Mouse (Mus musculus): ENCODE results near the gene Zfpm1.

The Zfpm1 gene

GRCm38 (mm10) chr8:122274651-122275391 is 7.1 kb upstream of the Zfpm1 start:
- no peak for DNase-seq (ENCODE audit: low spot score in 2 of 2)

- no peak for DNase-seq (ENCODE audit: low spot score in 2 of 2)
Observed at GRCm38 (mm10) chr8:122276308-122276707, 5.6 kb upstream of the Zfpm1 start.

GRCm38 (mm10) chr8:122277204-122277995 is 4.5 kb upstream of the Zfpm1 start:
- DNase-seq (ENCODE audit: low spot score in 2 of 2) = no peak

GRCm38 (mm10) chr8:122280156-122280555 is 1.8 kb upstream of the Zfpm1 start:
- DNase-seq (ENCODE audit: low spot score in 2 of 2) = no peak

- no peak for DNase-seq (ENCODE audit: low spot score in 2 of 2)
Observed at GRCm38 (mm10) chr8:122280588-122281316, 1.2 kb upstream of the Zfpm1 start.

GRCm38 (mm10) chr8:122281317-122282034 is 465 bp upstream of the Zfpm1 start:
- peak; percentile 100 for DNase-seq (ENCODE audit: low spot score in 2 of 2)

- DNase-seq (ENCODE audit: low spot score in 2 of 2) = peak in 1 of 2 experiments; percentile 46
Observed at GRCm38 (mm10) chr8:122282501-122283355, 787 bp downstream of the Zfpm1 start.

GRCm38 (mm10) chr8:122283356-122284202 is 1.6 kb downstream of the Zfpm1 start:
- DNase-seq (ENCODE audit: low spot score in 2 of 2) = peak in 1 of 2 experiments; percentile 46

GRCm38 (mm10) chr8:122284203-122284658 is 2.3 kb downstream of the Zfpm1 start:
- DNase-seq (ENCODE audit: low spot score in 2 of 2) = peak; percentile 49 to 59

- DNase-seq (ENCODE audit: low spot score in 2 of 2) = peak in 1 of 2 experiments; percentile 41
Observed at GRCm38 (mm10) chr8:122284659-122285261, 2.8 kb downstream of the Zfpm1 start.

GRCm38 (mm10) chr8:122285727-122286126 is 3.8 kb downstream of the Zfpm1 start:
- peak in 1 of 2 experiments; percentile 50 for DNase-seq (ENCODE audit: low spot score in 2 of 2)

GRCm38 (mm10) chr8:122286899-122287298 is 5.0 kb downstream of the Zfpm1 start:
- peak; percentile 61 to 64 for DNase-seq (ENCODE audit: low spot score in 2 of 2)

- no peak for DNase-seq (ENCODE audit: low spot score in 2 of 2)
Observed at GRCm38 (mm10) chr8:122287742-122288141, 5.8 kb downstream of the Zfpm1 start.

- DNase-seq (ENCODE audit: low spot score in 2 of 2) = no peak
Observed at GRCm38 (mm10) chr8:122288344-122288743, 6.4 kb downstream of the Zfpm1 start.

GRCm38 (mm10) chr8:122291075-122291474 is 9.1 kb downstream of the Zfpm1 start:
- DNase-seq (ENCODE audit: low spot score in 2 of 2) = no peak

GRCm38 (mm10) chr8:122291549-122291948 is 9.6 kb downstream of the Zfpm1 start:
- no peak for DNase-seq (ENCODE audit: low spot score in 2 of 2)

- no peak for DNase-seq (ENCODE audit: low spot score in 2 of 2)
Observed at GRCm38 (mm10) chr8:122293484-122293883, 11.5 kb downstream of the Zfpm1 start.

- peak in 1 of 2 experiments; percentile 46 for DNase-seq (ENCODE audit: low spot score in 2 of 2)
Observed at GRCm38 (mm10) chr8:122294273-122294683, 12.3 kb downstream of the Zfpm1 start.

- no peak for DNase-seq (ENCODE audit: low spot score in 2 of 2)
Observed at GRCm38 (mm10) chr8:122295389-122295788, 13.4 kb downstream of the Zfpm1 start.

All from spleen, postnatal 14 days (tissue).